Mouse (Mus musculus): ENCODE measurements at regions not wholly inside any gene's neighbourhood (a gene's known extent, or its start where the extent isn't known, plus 50 kb on each side); places are given as distances from the start of the nearest gene placed in this dataset.

DNA sequence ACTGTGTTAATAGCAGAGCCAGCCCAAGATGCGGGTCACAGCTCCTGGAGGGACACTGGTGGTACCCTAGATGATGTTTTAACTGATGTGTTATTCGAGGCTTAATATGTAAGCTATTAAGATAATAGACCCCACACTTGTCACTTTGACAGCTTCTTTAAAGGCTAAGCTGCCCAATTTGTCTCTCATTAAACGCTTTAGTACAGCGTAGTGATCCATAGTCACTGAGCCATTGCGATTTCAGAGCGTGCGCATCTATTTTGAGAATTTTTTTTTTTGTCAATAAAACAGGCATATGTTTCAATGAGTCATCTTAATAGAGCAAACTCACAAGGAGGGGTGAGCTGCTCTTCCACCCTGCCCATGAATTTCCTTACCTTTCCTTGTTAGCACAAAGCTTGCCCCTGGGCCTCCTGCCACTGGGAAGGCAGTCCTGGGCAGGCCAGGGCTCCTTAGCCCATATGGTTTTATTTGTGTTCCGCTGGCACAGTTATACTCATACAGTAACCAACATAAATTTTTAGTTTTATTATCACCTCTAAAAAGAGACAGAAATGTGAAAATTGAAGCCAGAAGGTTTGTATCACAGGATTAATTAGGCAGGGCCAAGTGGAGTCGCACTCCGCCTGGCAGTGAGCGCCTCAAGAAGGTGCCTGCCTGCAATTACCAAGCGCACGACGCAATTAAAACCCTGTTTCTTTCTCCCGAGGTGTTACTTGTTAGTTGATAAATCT is 294.3 kb downstream of the Etv1 start:
- no peak for DNase-seq (ENCODE audit: low spot score)

DNA sequence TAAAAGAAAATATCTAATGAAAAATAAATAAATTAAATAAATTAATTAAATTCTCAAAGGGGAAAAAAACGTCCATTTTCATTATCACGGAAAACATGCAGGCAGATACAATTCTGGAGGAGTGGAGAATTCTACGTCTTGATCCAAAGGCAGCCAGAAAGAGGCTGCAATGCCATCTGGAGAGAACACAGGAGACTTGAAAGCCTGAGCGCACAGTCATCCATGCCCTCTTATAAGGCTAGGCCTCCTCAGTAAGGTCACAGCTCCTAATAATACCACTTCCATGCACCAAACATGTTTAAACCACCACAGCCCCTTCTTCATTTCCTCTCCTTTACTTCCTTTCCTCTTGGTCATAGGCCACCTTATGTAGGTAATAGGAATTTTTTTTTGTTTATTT is 307.1 kb downstream of the Etv1 start:
- DNase-seq (ENCODE audit: low spot score), result no peak

DNA sequence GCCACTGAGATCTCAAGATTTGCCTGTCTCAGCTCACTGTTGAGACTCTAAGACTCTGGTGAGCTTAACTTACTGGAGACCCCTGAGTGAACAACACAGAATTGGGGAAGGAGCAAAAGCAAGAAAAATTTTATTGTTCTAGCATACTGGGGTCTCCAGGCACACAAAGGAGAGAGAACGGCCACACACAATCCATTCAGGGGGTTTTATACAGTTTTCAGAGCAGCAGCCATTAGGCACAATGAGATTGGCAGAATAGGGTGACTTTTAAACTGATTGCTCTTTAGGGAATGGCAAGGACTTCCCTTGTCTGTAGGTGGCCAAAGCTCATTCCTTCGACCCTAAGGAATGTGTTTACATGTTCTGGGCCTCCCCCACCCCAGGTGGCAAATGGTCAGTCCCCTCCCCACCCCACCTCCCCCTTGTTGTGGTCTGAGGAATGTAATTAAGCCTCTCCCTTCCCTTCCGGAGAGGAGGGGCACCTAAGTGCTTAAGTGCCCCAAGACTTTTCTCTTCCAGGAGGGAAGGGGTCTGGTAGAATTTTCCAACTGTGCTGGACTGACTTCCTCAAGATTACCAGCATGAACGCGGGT is 315.6 kb downstream of the Etv1 start:
- peak; percentile 32 for DNase-seq (ENCODE audit: low spot score)

DNA sequence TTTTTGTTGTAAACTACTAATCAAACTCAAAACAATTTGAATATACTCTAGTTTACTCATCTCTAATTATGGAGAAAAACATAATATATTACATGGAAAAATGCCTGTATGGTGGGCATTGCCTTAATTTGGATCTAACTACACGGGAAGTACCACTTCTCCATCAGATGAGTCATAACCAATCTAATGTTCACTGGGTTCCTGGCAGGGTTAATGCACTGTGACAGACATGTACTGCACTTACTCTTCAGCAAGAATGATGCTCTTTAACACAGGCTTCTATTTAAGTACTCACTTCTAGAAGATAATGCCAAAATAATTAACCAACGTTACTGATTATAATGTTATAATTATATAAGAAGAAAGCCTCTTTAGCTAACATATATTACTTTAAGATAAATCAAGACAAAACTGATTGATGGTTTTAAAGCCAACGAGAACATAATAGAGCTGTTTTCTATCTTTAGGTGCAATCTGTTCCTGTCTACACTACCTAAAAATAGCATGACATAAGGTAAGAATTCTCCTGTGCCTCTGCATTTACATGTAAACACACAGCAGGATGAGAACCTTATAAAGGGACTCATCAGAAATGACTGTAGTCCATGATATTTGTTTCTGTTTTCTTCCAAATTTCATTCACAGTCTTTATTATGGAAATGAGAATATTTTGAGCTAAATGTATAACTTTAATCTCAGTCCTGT is 344.4 kb downstream of the Etv1 start:
- DNase-seq (ENCODE audit: low spot score), result no peak

DNA sequence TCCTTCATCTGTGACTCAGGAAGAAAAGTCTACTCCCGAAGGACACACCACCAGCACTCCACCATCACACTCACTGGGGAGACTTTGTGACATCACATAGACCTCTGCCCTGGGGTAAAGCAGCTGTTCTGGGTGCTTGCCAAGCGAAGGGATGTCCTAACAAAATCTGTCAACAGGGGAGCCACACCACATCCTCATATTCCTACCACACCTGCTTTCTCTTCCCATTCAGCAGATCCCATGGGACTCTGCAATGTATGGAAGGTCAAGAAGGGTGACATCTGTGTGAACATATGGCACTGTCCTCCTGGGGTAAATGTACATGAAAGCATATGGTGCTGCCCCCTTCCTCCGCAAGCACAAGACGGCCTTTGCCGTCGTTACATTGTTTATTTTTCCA is 375.5 kb downstream of the Etv1 start:
- peak; percentile 67 for DNase-seq (ENCODE audit: low spot score)

DNA sequence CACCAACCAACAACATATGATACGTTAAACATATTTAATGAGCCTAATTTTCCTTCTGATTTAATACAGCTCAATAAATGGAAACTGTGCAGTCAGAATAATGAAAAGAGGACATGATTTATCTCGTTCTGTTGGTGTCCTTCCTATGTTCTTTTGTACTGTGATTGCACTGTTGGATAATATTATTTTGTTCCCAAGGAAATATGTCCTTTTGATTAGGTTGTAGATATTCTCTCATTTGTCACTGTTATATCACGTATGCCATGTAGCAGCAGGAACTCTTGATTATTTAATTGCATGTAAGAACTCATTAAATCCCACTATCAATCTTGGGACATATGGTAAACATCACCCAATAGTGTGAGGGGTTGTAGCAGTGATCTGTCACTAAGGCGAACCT is 397.8 kb downstream of the Etv1 start:
- no peak for DNase-seq (ENCODE audit: low spot score)

DNA sequence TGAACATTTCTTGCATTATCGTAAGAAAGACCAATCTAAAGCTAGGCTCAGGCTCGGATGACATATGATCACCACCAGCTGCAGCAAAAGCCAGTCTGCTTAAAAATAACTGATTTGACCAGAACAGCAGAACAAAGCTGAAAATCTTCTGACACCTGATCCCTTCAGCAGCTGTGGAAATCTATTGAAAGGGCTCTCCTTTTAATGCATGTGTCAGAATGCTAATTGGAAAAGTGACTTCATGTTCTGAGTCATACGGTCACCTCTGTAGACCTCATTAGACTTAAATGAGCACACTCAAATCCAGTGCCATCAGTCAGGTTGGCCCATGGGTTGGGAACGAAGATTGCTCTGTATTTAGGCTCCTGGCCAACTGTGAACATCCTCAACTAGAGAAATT is 444.9 kb downstream of the Etv1 start:
- peak; percentile 25 for DNase-seq (ENCODE audit: low spot score)

DNA sequence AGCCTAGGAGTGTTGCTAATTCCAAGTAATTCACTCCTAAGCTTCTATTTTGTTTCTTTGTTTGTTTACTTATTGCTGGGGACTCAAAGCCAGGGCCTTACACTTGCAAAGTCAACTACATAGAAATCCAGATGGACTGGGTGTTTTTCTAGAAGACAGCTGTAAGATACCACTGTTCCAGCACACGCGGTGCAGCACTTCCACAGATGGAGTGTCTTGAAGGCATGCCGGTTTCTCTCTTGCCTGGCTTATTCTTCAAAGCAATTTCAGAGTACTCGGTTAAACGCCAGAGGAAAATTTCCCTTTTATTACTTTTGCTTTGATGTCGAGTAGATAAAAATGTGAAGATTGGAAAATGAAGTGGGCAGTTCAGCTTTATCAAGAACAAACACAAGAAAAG is 477.4 kb downstream of the Etv1 start:
- DNase-seq (ENCODE audit: low spot score), result no peak

DNA sequence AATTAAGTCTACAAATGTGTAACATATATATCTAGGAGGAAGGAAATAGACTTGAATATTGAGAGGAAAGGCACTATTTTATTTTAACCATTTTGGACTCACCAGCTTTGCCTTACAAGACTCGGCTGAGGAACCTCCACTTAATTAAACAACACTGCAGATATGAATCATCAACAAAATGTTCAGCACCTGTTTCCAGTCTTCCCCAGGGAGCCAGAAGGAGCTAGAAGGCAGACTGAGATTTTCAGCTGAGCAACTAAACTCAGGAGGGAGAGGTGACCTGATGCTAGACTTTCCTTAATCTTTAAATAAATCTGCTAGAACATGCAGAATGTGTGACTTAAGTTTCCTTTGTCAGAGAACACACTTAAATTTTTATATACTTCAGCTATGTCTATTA is 478.4 kb downstream of the Etv1 start:
- no peak for DNase-seq (ENCODE audit: low spot score)

DNA sequence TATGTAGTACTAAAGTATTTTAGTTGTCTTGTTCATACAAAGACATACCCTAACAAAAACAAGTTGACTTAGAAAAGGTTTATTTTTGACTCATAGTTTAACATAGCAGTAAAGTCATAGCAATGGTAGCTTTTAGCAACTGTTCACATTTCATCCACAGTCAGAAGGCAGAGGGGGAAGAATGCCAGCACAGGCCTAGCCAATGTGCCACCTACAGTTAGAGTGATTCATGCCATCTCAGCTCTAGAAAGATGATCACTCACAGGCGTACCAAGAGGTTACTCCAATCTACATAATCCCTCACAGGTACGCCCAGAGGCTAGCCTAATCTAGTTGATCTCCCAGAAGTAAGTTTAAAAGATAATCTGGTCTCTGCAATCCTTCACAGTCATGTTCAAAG is 510.5 kb downstream of the Etv1 start:
- no peak for DNase-seq (ENCODE audit: low spot score)

DNA sequence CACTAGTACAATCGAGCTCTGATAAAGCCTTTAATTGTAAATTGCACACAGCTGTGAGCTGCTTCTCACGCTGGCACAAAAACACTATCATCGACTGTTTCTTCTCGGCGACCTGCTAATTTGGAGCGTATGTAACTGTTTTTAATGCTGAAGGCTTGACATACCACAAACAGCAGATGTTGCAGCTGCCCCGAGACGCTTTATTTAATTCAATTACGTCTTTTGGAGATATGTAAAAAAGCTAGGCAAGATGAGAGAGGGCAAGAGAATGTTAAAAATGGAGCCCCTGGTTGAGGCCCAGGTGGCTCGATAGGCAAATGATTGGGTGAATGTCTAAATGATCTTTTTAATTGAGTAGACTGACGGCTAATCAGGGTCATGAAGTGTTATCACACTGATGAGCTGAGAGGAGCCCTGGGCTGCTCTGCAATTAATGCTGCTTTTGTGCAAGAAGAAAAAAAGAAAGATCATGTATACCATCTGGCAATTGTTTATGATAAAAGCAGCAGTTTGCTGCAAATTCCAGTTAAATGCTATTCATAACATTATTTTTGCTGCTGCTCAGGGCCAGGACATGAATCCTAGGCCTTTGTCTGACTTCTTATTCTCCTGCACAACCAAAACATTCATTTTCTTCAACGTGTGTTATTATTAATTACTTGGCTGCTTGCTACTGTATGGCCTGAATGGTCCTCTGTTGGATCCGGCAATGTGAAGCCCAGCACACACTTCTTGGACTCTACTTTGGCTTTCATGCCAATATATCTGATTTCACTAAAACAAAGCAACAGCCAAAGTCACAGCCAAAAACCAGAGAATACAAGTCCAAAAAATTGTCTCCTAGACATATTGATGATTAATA is 522.4 kb downstream of the Etv1 start:
- peak; percentile 15 for DNase-seq (ENCODE audit: low spot score)

DNA sequence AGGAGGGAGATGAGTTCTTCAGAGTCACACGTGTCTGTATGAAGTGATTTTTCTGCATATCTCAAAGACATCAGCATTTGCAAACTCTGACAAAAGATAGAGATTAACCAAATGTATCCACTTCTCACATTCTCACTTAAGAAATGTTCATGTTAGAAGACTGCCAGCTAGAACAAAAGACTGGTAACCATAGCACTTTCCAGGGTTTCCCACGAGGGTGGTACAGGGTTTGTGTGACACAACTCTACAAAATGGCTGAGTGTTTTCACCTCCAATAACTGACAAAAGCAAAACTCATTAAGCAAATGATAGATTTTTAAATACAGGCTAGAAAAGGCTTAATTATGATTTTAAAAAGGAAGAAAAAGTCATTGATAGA is 523.0 kb downstream of the Etv1 start:
- DNase-seq (ENCODE audit: low spot score), result no peak

DNA sequence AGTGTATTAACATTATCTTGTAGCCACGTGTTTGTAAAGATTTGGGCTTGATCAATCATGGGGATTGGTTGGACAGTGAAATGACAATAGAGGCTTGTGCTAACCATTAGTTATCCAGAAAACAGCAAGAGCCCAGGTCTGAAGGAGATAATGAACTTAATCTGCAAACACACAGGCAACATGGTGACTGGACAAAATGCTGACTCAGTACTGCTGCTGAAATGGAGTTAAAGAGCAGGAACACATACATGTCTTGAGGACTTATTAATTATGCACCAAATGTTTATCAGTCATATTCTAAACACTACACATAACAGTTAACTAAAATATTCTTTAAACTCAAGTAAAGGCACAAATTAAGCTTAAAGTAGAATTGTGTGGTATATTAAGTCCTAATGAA is 528.6 kb downstream of the Etv1 start:
- DNase-seq (ENCODE audit: low spot score), result no peak

DNA sequence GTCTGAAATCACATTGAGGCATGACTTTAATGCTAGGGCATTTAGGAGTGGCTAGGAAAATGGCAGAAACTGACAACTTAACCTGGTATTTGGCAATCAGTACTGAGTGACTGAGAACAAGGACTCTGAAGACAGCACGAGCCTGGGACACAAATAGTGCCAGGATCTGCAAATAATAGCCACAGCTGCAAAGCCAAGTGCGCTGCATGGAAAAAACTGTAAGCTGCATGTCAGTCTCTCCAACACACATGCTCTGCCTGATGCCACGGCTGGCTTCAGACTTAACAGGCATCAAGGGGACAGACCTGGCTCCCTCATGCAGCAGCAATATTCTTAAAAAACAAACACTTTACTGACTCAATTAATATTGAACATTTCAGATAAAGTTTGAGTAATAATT is 530.7 kb downstream of the Etv1 start:
- DNase-seq (ENCODE audit: low spot score), result no peak

DNA sequence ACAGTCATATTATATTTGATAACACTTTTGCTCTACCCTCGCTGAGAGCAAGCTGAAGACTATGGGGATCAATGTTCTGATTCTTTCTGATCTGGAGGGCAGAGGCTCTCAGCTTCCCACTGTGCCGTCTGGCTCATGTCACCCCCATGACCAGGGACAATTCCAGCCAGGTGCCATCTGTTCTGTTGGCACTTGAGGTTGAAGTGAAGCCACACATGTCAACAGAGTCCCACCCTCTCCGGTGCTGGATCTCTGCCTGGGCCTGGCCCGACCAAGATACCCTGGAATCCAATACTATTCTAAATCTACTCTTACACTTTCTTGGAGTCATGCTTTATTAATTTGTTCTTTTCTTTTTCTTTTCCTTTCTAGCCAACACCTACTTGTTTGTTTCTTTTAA is 538.0 kb downstream of the Etv1 start:
- DNase-seq (ENCODE audit: low spot score), result no peak

DNA sequence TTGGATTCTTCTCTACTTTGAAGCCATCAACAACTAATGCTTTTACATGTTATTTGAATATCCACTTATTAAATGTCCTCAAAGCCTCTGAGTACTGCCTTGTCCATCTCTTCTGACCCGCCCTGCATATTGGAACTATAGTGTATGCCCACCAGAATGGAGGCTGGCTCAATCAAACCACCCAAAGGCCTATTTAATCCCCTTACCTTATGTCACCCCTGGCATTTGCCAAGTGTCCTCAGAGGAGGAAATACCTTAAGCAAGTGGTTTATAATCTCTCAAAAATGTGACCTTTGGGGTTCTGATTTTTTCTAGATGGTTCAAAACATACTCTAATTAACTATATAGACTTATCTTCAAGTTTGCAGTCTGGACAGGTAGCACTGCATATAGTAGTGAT is 542.3 kb downstream of the Etv1 start:
- no peak for DNase-seq (ENCODE audit: low spot score)

DNA sequence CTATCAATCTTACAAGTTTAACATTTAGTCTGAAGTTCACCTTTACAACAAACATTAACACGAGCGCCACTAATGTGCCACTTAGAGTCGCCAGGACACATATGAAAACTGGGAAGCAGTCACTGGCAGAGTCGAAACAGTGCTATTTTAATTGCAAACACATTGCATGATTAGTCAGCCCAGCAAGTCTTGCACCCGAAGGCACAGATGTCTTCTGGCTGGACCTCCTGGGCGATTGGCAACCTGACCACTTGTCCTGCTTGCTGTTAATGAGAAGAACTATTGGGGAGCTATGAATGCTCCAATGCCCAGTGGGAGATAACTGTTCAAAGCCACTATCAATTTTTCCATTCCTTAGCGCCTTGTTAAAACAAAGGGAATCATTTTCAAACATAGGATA is 547.0 kb downstream of the Etv1 start:
- DNase-seq (ENCODE audit: low spot score), result no peak

DNA sequence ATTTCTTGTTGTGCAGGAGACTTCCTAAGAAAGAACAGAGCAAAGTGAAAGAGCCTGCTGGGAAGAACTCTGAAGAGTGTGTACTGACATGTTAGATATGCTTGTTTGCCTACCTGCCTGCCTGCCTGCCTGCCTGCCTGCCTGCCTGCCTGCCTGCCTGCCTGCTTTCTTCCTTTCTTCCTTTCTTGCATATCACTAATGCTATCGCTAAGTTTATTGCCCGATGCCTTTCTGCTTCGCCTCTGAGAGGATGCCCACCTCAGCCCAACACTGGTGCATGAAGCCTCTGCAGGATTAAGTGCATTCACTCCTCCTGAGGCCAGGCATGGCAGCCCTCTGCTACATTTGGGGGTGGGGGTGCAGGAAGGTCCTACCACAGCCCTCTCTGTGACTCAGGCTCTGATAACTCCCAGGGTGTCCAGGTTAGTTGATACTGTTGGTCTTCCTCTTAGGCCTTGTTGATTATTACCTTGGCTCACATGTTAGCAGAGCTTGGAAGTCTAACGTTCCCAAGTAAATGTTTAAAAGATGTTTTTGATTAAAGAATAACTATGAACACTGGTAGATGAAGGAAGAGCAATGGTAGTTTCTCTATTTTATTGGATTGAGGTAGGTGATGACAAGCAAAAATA is 547.6 kb downstream of the Etv1 start:
- no peak for DNase-seq (ENCODE audit: low spot score)

DNA sequence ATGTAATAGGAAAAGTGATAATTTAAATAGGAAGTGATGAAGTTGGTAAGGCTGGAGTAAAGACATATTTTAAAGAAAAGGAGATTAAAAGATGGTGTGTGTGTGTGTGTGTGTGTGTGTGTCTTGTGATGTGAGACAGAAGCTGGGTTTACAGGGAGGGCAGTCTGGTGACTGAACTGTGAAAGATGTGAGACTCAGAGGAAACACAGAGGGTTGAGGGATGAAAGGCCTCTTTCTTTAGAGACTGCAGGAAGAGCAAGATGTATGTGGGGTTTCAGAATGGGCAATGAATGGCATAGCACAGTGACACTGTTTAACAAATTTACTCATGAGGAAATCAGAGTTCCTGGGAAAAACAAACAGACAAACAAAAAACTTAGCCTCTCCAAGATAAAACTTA is 549.2 kb downstream of the Etv1 start:
- DNase-seq (ENCODE audit: low spot score), result no peak

DNA sequence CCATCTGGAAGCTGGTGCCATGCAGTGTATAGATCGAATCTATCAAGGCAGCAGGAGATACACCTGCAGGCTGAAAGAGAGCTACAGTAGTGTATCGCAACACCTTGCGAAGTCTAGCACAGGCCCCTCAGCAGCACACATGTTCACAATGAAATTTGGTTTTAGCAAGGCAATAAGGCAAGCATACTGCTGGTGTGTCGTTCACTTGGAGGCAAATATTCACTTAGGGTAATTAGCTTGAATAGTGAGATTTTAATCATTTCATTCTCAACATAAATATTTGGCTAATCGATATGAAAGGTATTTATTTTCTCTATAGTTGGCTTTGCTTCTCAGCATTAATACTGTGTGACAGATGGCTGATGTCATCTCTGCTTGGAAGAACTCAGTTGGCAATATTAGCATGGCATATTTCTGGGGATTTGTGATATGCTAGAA is 559.9 kb downstream of the Etv1 start:
- no peak for DNase-seq (ENCODE audit: low spot score)

DNA sequence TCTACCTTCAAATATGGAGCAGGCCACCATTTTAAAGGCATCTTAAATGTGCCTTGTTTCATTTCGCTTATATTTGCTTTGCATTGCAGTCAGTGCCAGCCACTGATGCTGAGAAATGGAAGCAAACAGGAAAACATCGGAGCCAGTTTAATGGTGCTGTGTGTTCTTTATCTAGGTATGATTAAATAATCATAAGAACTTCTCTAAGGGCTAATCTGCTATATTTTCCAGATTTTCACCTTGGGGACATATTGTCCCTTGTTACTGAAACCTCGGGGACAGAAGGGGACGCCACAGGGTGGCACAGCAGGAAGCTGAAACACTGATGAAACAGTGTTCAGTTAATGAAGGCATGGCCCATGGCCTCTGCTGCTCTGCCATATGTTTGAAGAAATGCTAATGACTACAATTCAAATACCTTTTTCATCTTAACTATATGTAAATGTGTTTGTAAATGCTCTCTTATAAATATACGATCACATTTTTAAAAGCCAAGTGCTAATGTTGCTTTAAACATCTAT is 562.6 kb downstream of the Etv1 start:
- no peak for DNase-seq (ENCODE audit: low spot score)

DNA sequence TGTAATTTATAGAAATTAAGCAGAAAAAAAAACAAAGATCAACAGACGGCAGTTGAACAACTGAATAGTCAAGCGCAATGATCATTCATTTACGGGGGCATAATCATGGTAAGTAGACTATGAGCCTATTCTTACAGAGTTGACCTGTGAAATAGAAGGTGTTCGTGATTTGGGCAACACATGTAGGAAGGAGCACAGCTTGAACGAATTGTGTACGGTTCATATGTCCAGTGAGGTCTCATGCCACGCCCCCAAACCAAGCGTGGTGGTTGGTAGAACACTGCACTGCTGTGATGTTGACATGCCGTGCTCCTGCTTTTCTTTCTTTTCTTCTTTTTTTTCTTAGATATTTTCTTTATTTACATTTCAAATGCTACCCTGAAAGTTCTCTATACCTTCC is 563.1 kb downstream of the Etv1 start:
- DNase-seq (ENCODE audit: low spot score), result no peak
